Mouse (Mus musculus): Measurements from ENCODE around the gene Apol6. TPM values are rescaled to one million over a fixed set of nuclear protein-coding genes. Genes with fewer than 3 reads are reported as not detected.

The Apol6 gene
- total RNA-seq, 2 experiments from 2014 or later = 0.25 TPM; not detected in 1

GRCm38 (mm10) chr15:77066233-77066632, 21.7 kb downstream of the Apol6 start:
- DNase-seq (ENCODE audit: low spot score in 2 of 2) = no peak

GRCm38 (mm10) chr15:77068439-77068861, 23.9 kb downstream of the Apol6 start:
- no peak for DNase-seq (ENCODE audit: low spot score in 2 of 2)

GRCm38 (mm10) chr15:77069019-77069418, 24.5 kb downstream of the Apol6 start:
- no peak for DNase-seq (ENCODE audit: low spot score in 2 of 2)

DNA sequence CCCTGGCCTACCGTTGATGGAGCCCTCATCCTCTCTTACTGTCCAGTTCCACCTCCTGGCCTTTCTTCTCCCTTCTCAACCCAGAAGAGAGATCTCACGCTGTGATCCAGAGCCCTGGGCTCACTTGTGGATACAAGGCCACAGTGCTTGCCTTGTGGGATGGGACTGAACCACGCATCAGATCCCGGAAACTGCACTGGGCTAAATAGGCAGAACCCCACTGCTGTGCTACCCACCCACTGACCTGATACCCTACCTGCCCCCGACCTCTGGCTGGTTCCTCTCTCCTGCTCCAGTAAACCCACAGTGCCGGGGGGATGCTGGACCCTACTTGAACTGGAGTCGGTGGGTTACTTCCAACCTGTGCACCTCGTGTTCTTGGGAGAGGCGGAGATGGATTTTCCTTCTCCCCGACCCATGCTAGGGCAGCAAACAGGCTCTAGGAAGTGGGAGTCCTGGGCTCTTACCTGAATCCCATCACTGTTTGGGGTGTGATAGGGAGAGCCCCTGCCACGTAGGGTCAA, 26.3 kb downstream of the Apol6 start:
- DNase-seq (ENCODE audit: low spot score in 2 of 2) = no peak

DNA sequence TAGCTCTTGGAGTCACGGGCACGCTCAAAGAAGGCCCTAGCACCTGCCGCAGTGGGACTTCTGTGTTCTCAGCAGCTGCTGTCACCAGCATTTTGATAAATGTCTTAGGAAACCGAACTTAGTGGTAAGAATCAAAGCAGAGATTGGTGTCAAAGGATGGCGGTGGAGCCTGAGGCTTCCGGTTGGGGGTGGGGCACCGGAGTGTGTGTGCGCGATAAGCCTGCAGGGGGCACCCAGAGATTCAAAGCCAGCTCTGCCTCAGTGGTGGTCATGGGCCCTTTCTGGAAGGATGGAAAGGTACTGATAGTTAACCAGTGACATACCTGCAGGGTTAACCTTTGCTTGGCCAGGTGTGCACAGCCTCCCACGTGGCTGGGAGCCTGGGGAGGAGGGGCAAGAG, 27.0 kb downstream of the Apol6 start:
- DNase-seq (ENCODE audit: low spot score in 2 of 2) = no peak

GRCm38 (mm10) chr15:77072556-77073163, 28.1 kb downstream of the Apol6 start:
- no peak for DNase-seq (ENCODE audit: low spot score in 2 of 2)

DNA sequence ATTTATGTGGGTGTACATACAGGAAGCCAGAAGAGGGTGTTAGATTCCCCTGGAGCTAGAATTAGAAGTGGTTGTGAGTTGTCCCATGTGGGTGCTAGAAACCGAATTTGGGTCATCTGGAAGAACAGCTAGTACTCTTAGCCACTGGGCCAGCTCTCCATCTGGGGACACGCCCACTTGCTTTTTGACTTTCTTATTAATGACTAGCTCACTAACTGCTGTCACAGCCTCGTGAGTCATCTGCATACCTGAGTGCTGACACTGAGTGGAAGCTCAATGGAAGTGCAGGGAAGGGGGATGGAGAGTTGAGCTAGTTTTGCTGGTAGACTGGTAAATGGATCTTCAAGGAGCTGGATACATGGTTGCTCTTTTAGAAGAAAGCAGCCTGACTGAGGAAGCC, 32.0 kb downstream of the Apol6 start:
- no peak for DNase-seq (ENCODE audit: low spot score in 2 of 2)

- no peak for DNase-seq (ENCODE audit: low spot score in 2 of 2)
Observed at GRCm38 (mm10) chr15:77077906-77078305, 33.4 kb downstream of the Apol6 start.

- no peak for DNase-seq (ENCODE audit: low spot score in 2 of 2)
Observed at GRCm38 (mm10) chr15:77078786-77079185, 34.3 kb downstream of the Apol6 start.

GRCm38 (mm10) chr15:77079256-77079822, 34.8 kb downstream of the Apol6 start:
- no peak for DNase-seq (ENCODE audit: low spot score in 2 of 2)

DNA sequence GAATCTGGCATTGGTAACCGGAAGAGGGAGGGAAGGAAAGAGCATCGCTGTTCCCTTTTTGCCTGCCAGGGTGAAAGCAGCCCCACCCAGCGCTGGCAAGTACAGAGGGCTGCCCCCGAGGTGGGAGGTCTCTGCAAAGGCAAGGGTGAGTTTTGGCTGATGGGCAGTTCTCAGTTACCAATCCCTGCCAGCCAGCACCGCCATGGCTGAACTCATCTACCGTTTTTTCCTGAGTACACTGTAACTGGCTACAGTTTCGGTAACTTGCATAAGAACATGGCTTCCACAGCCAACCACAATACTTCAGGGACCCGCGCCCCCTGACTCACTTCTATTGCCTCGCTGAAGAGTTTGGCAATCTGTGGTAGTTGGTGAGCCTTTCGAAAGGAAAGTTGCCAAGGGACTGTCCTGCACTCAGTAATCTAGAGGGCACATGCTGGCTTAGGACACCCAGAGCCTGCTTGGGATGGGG, 35.4 kb downstream of the Apol6 start:
- no peak for DNase-seq (ENCODE audit: low spot score in 2 of 2)

DNA sequence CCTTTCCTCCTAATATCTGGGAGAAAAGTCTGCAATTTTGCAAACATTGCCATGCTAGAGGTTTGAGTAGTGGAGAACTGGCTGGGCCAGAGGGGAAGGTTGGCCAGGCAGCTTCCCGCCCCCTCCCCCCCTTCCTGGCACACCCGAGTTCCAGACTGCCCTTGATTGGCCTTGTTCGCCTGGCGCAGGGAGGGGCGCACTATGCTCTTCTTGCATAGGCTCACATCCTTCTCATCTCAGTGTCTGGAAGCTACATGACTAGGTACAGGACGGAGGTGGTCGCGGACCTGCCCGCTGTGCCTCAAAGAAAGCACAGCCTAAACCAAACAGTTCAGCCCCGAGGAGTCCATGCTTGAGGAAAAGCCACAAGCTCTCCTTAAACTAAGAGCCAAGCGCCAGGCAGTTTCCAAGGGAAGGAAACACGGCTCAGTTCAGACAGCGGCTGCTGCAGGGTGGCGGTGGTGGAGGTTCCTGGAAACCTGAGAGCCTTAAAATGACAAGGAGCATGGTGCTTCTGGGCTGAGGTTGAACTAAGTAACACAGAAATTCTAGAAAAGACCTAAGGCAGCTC, 36.2 kb downstream of the Apol6 start:
- no peak for DNase-seq (ENCODE audit: low spot score in 2 of 2)

GRCm38 (mm10) chr15:77081454-77081853, 36.9 kb downstream of the Apol6 start:
- no peak for DNase-seq (ENCODE audit: low spot score in 2 of 2)

DNA sequence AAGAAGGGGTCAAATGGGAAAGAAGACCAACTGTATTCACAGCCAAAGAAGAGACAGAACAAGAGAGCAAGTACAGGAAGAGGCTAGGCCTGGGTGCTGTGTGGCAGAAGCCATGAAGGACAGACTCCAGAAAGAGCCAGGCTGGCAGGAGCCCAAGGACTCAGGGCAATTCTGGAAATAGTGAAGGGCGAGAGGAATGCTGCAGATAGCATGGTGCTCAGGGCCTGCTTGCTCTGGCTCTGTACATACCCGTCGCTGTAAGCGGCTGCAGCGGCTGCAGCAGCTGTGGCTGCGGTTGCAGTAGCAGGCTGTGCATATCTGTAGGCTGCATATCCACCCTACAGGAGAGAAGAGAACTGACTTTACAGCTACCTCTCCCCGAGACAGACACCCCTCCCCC, 41.3 kb downstream of the Apol6 start:
- no peak for DNase-seq (ENCODE audit: low spot score in 2 of 2)

DNA sequence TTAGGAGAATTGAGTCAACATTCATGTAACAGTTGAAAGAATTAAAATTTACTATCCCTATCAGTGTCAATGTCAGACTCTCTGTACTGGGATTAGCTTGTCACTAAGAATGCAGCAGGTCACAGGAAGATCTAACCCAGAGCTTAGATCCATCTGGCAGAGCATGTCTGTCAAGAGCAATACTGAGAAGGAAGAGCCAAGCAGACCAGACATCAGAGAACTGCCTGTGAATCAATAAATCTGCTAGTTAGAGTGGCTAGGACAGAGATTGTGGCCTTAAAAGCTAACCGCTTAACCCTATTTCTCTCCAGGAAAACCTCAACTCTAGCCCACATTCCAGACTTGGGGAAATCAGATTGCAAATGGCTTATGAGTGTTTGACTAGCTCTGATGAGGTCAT, 42.0 kb downstream of the Apol6 start:
- no peak for DNase-seq (ENCODE audit: low spot score in 2 of 2)

- DNase-seq (ENCODE audit: low spot score in 2 of 2) = no peak
Observed at GRCm38 (mm10) chr15:77089249-77089648, 44.7 kb downstream of the Apol6 start.

DNA sequence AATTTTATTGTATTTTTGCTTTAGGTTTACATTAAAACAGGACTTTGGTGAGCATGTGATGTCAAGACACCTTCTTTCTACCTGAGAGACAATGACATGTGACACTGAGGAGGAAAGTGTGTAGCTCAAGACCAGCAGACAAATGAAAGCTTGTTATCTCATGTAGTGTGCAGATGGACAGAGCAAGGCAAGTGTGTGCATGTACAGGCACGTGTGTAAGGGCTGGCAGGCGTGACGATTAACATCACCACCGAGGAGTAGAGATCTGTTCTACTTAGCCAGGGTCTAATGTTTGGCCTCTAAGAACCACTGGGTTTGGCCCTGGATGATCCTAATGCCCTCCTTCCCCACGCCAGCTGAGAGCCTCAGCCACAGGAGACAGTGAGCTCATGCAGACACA, 46.0 kb downstream of the Apol6 start:
- DNase-seq (ENCODE audit: low spot score in 2 of 2) = no peak

DNA sequence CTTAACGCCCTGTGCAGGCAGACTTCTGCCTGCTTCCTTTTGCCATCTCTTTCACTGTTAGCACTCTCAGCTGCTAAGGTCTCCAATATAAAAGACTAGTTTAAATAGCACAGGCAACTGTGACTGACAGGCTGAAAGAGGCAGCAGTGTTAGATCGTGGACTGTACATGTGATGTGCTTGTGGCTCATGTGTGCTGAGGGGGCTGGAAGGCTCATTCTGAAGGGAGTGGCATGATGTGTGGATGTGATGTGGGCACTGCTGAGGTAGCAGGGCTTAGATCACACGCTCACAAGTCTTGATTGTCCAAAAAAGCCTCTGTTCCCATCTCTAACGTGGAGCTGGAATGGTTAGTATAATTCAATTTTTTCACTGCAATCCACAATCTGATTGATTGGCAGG, 46.9 kb downstream of the Apol6 start:
- DNase-seq (ENCODE audit: low spot score in 2 of 2) = no peak

DNA sequence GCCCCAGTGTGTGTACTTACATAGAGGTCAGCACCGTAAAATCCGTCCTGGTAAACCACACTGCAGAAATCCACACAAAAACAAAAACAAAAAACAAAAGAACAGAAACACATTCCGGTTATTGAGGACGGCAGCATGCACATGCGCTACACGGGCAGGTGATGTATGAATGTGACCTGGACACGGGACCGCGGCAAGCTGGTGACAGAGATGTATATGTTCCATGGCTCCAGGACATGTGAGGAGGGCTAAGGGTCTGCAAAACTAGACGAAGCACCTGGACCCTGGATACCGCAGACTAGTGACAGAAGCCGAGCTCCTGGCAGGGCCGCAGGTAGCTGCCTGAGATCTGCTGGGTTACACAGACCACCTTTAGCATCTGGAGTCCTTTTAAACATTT, 49.9 kb downstream of the Apol6 start:
- DNase-seq (ENCODE audit: low spot score in 2 of 2) = no peak

- no peak for DNase-seq (ENCODE audit: low spot score in 2 of 2)
Observed at GRCm38 (mm10) chr15:77095216-77095615, 50.7 kb downstream of the Apol6 start.

- DNase-seq (ENCODE audit: low spot score in 2 of 2) = no peak
Observed at GRCm38 (mm10) chr15:77097358-77097757, 52.8 kb downstream of the Apol6 start.

- peak in 1 of 2 experiments; percentile 29 for DNase-seq (ENCODE audit: low spot score in 2 of 2)
Observed at GRCm38 (mm10) chr15:77099756-77100155, 55.2 kb downstream of the Apol6 start.

- DNase-seq (ENCODE audit: low spot score in 2 of 2) = no peak
Observed at GRCm38 (mm10) chr15:77102685-77103084, 58.2 kb downstream of the Apol6 start.

Measured in layer of hippocampus, postnatal 14 days (tissue).